Mouse (Mus musculus): ENCODE measurements at regions not wholly inside any gene's neighbourhood (a gene's known extent, or its start where the extent isn't known, plus 50 kb on each side); places are given as distances from the start of the nearest gene placed in this dataset.

DNA sequence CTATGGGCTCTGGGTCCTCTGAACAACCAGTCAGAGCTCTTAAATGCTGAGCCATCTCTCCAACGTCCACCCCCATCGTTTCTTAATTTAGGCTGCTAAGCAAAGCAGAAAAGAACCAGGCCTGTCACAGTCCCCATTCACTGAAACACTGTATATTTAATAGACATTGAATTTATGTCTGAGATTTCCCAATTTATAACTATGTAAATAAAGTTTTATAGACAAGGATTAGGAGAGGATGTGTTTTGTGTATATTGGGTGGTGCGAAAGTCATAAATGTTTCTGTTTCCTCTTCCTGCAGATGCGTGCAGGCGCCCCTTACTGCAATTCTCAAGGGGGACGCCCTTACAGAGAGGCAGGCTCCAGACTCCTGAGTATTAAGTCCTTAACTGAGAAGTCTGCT lies 314.7 kb upstream of the Adgrl2 start:
- 79% methylated on average over 6 of the region's 6 CpGs for WGBS
- Histone ChIP-seq H3K4me3 (no peak overlapping the region), H3K4me1 (peaks cover 56% of the 10 kb centered on the region), H3K36me3 (replicated peaks) (no peaks in the 10 kb centered on the region), H3K9me3 (no peaks in the 10 kb centered on the region), H3K27ac (peak overlapping the region; percentile 40), H3K27me3 (ENCODE audit: poor library complexity, severe bottlenecking) (no peaks in the 10 kb centered on the region)
- no peak for DNase-seq (ENCODE audit: extremely low spot score, low spot score)

DNA sequence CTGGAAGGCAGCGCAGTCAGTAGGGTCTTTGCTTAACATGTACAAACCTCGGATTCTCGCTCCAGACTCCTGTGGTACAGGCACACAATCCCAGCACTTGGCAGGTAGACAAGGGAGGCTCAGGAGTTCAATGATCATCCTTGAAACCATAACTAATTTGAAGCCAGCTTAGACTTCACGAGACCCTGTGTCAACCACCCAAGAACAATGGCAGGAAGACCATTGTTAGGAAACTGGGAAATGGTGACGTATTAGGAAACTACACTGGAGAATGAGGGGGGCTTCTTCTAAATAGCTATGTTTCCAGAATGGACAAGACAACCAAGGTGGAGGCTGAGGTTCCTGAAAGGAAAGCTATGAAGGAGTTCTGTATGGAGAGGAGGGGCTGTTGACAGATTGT lies 313.1 kb upstream of the Adgrl2 start:
- no peak overlapping the region for H3K27ac ChIP-seq
- WGBS: 94% methylated on average over 5 of the region's 5 CpGs
- H3K36me3 ChIP-seq (replicated peaks): no peaks in the 10 kb centered on the region
- no peaks in the 10 kb centered on the region for H3K9me3 ChIP-seq
- no peak overlapping the region for H3K4me3 ChIP-seq
- H3K27me3 ChIP-seq (ENCODE audit: poor library complexity, severe bottlenecking): no peaks in the 10 kb centered on the region
- peaks cover 65% of the 10 kb centered on the region for H3K4me1 ChIP-seq
- no peak for DNase-seq (ENCODE audit: extremely low spot score, low spot score)

DNA sequence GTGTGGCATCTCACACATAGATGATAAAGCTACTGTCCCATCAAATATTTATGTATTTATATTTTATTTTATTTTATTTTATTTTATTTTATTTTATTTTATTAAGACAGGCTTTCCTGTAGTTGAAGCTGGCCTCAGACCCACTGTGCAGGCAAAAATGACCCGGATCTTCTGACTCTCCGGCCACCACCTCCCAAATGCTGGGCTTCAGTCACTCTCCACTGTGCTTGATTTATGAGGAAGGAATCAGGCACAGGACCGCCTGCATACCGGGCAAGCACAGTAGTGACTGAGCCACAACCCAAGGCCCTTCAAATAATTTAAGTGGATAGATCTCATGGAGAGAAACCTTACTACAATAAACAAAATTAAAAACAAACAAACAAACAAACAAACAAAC lies 309.6 kb upstream of the Adgrl2 start:
- H3K4me1 ChIP-seq: peaks cover 60% of the 10 kb centered on the region
- no peak overlapping the region for H3K27ac ChIP-seq
- 91% methylated on average over 4 of the region's 4 CpGs for WGBS
- H3K27me3 ChIP-seq (ENCODE audit: poor library complexity, severe bottlenecking): peaks cover 8% of the 10 kb centered on the region; the same call in 1 of the 2 replicates
- no peaks in the 10 kb centered on the region for H3K9me3 ChIP-seq
- H3K4me3 ChIP-seq: no peak overlapping the region
- DNase-seq (ENCODE audit: extremely low spot score, low spot score): no peak
- no peaks in the 10 kb centered on the region for H3K36me3 ChIP-seq (replicated peaks)

DNA sequence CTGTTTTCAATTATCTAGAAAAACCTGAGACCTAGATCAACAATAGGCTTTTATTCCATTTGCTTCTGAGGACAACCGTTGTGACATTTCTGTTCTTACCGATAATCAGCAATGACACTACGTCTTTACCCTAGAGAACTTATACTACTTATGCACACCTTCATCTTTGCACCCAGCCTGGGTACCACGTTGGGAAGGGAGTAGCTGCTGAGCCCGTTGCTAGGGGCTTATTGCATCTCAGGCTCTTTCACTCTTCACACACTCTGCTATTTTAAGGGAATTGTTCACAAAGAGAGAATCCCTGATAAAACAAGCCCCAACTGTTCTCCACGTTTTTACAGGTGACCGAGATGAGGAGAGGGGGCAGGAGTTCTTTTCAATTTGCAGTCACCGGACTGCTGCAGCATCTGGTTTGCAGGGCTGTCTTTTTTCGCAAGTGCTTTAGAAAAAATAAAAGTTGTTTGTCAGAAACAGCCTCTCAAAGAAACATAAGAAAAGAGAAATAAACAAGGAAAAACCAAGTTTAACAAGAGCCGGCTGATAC lies 306.1 kb upstream of the Adgrl2 start:
- H3K27ac ChIP-seq: peak overlapping the region; percentile 81
- DNase-seq (ENCODE audit: extremely low spot score, low spot score): no peak
- 44% methylated on average over 10 of the region's 10 CpGs for WGBS
- 0 out of 2 replicates have a peak overlapping the region, but pooled peaks have one; percentile 1 for H3K4me3 ChIP-seq
- H3K9me3 ChIP-seq: no peaks in the 10 kb centered on the region
- H3K36me3 ChIP-seq (replicated peaks): no peaks in the 10 kb centered on the region
- H3K27me3 ChIP-seq (ENCODE audit: poor library complexity, severe bottlenecking): peaks cover 18% of the 10 kb centered on the region
- peaks cover 75% of the 10 kb centered on the region for H3K4me1 ChIP-seq

DNA sequence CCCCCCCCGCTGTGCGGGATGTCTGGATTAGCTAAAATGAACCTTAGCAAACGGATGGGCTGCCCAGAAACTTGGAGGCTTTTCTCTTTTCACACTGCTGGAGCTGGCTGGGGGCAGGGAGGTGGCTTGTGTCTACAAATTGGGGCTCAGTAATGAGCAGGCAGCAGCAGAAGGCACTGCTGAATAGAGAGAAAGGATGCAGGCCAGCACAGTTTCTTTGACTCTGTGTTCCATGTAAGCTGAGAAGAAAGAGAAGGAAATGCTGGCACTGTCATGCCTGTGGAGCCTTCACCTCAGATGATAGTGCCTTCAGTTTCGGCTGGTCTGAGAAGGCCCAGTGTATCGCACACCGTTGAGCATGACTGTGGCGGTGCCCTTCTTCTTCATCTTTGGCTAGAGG lies 305.6 kb upstream of the Adgrl2 start:
- no peaks in the 10 kb centered on the region for H3K36me3 ChIP-seq (replicated peaks)
- no peaks in the 10 kb centered on the region for H3K9me3 ChIP-seq
- DNase-seq (ENCODE audit: extremely low spot score, low spot score): peak; percentile 78
- peaks cover 81% of the 10 kb centered on the region for H3K4me1 ChIP-seq
- peak overlapping the region; percentile 81 for H3K27ac ChIP-seq
- WGBS: 26% methylated on average over 6 of the region's 7 CpGs
- H3K27me3 ChIP-seq (ENCODE audit: poor library complexity, severe bottlenecking): peaks cover 21% of the 10 kb centered on the region
- H3K4me3 ChIP-seq: 0 out of 2 replicates have a peak overlapping the region, but pooled peaks have one; percentile 1

DNA sequence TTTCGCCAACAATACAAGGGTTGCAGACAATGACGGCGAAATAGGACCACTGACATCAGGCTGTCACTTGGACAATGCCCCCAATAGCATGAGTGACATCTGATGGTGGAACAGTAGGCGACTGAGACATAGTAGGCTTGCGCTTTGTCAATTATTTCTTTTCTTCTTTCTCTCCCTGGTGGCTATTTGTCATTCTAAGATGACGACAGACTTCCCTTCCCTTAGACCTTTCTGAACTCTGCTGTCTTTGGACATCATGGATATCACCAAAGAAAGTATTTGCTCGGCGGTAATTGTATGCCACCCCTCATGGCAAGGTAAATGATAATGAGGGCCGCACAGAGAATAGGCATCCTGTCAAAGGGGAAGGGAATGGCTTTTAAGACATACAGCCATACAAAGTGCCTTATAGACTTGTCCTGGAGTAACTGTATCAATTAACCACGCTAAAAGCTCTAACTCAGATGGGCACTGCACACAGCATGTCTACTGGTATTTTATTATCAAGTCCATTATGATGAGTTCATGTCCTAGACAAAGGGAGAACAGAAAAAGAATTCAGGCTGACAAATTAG lies 305.0 kb upstream of the Adgrl2 start:
- DNase-seq (ENCODE audit: extremely low spot score, low spot score): peak; percentile 42
- Histone ChIP-seq H3K4me1 (peaks cover 83% of the 10 kb centered on the region), H3K27ac (peak overlapping the region; percentile 81; the same call in 1 of the 2 replicates), H3K9me3 (no peaks in the 10 kb centered on the region), H3K36me3 (replicated peaks) (no peaks in the 10 kb centered on the region), H3K4me3 (no peak overlapping the region), H3K27me3 (ENCODE audit: poor library complexity, severe bottlenecking) (peaks cover 27% of the 10 kb centered on the region)
- WGBS: 39% methylated on average over 10 of the region's 10 CpGs

DNA sequence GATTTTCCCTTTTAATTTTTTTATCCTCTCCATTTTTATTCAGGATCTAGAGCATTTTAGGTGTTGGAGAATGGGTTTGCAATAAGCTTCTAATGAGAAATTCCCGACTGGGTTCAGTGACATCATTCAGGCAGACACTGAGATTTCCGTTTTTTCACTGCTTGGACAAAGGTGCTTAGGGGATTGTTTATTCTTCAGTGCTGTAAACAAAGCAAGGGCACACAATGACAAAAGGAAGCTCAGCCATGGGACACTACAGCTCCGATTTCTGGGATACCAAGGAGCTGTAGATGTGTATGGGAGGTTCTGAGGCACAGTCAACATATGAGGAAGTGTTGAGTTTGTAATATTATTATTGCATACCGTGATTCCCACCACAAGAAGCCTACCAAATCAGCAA lies 304.1 kb upstream of the Adgrl2 start:
- Histone ChIP-seq H3K27me3 (ENCODE audit: poor library complexity, severe bottlenecking) (peaks cover 30% of the 10 kb centered on the region), H3K27ac (no peak overlapping the region), H3K4me1 (peaks cover 86% of the 10 kb centered on the region), H3K36me3 (replicated peaks) (no peaks in the 10 kb centered on the region), H3K9me3 (no peaks in the 10 kb centered on the region), H3K4me3 (no peak overlapping the region)
- DNase-seq (ENCODE audit: extremely low spot score, low spot score): no peak
- WGBS: 60% methylated on average over 4 of the region's 4 CpGs

DNA sequence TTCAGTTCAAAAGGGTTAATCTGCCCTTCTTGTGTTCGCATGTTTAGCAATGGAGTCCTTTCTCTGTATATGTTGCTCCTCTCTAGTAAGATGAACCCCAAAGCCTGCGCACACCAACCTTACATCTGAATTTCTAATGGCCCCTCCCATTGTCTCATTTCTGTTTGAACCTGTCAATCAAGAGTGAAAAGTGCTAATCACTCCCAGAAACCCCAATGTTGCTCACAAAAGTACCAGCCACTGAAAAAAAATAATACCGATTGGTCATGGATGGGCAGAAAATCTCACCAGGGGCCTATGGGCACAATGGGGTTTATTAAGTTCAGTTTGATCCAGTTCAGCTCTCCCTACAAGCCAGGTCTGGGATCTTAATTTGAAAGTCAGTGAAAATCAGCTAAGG lies 302.1 kb upstream of the Adgrl2 start:
- peaks cover 76% of the 10 kb centered on the region for H3K4me1 ChIP-seq
- H3K27me3 ChIP-seq (ENCODE audit: poor library complexity, severe bottlenecking): peaks cover 38% of the 10 kb centered on the region
- 27% methylated on average over 3 of the region's 3 CpGs for WGBS
- H3K27ac ChIP-seq: no peak overlapping the region
- no peak overlapping the region for H3K4me3 ChIP-seq
- H3K36me3 ChIP-seq (replicated peaks): no peaks in the 10 kb centered on the region
- H3K9me3 ChIP-seq: no peaks in the 10 kb centered on the region
- no peak for DNase-seq (ENCODE audit: extremely low spot score, low spot score)

DNA sequence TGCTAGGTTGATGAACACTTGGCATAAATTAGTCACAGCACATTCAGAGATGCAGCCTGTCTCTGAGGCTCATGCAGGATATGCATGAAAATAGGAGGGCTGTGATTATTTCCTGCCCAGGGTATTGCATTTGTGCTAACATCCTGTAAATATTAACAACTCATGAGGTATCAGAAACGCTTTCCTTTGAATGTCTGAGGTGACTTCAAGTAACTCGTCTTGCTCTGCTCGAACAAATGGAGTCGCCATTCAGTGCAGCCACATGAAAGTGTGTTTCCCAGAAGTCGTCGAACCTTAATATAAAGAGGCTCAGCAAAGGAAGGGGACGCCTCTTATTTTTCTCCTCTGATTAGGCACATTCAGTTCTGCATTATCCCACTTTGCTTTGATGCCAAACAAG lies 301.1 kb upstream of the Adgrl2 start:
- Histone ChIP-seq H3K27me3 (ENCODE audit: poor library complexity, severe bottlenecking) (peaks cover 35% of the 10 kb centered on the region), H3K27ac (peak overlapping the region; percentile 9; the same call in 1 of the 2 replicates), H3K4me1 (peaks cover 66% of the 10 kb centered on the region), H3K4me3 (no peak overlapping the region), H3K9me3 (no peaks in the 10 kb centered on the region), H3K36me3 (replicated peaks) (no peaks in the 10 kb centered on the region)
- 26% methylated on average over 7 of the region's 7 CpGs for WGBS
- no peak for DNase-seq (ENCODE audit: extremely low spot score, low spot score)

DNA sequence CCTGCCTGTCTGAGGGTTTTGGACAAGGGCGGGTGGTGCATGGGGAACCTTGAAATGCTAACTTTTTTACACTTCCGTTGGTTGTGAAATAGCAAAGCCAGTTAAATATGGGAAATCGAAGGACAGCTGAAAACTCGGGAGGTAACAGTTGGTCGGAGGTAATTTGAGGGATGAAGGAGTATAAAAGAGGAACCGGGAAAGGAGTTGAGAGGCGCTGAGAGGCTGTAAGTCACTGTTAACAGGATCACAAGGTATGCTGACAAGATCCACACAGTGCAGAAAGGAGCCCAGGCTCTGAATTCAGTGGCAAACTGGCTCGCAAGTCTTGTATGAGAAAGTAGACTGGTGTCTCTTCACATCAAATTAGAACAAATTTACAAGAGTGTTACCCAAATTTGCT lies 299.9 kb upstream of the Adgrl2 start:
- no peak for DNase-seq (ENCODE audit: extremely low spot score, low spot score)
- Histone ChIP-seq H3K27ac (no peak overlapping the region), H3K36me3 (replicated peaks) (no peaks in the 10 kb centered on the region), H3K4me1 (peaks cover 53% of the 10 kb centered on the region), H3K9me3 (no peaks in the 10 kb centered on the region), H3K27me3 (ENCODE audit: poor library complexity, severe bottlenecking) (peaks cover 35% of the 10 kb centered on the region), H3K4me3 (no peak overlapping the region)
- WGBS: 83% methylated on average over 8 of the region's 8 CpGs

DNA sequence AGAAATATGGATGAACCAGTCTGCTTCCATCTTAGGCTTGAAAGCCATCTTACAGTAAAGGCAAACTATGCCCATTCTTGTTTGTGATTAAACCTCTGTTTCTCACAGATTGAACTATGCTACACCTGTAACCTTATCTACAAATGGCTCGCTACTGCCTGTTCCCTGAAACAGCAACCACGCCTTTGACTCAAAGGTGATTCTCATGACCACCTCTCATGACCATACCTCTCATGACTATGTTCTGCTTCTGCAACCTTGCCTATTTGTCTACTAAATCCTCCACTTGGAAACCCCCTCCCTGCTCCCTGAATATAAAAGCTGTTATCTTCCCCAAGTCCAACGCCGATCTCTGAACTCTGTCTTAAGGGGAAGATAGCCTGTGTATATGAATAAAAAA lies 296.7 kb upstream of the Adgrl2 start:
- H3K27me3 ChIP-seq (ENCODE audit: poor library complexity, severe bottlenecking): peaks cover 31% of the 10 kb centered on the region
- no peaks in the 10 kb centered on the region for H3K9me3 ChIP-seq
- H3K4me3 ChIP-seq: no peak overlapping the region
- no peak overlapping the region for H3K27ac ChIP-seq
- WGBS: 94% methylated on average over 4 of the region's 4 CpGs
- no peak for DNase-seq (ENCODE audit: extremely low spot score, low spot score)
- no peaks in the 10 kb centered on the region for H3K36me3 ChIP-seq (replicated peaks)
- peaks cover 38% of the 10 kb centered on the region for H3K4me1 ChIP-seq

DNA sequence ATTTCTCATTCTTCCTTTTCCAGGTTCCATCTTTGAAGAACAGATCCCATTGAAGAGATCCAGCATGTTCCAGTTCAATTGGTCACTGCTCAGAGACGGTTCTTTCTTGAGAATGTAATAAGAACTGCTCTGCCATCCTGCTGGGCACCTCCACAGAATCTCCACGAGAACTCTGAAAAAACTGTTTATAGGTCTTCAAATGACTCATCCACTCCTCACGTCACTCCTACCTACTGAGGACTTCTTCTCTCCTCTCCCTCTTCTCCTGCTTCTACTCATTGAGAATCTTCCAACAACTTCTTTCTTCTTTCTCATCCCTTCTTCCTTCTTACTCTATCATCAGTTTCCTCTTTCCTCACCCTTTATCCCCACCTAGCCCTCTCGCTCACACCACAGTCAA lies 294.6 kb upstream of the Adgrl2 start:
- DNase-seq (ENCODE audit: extremely low spot score, low spot score): no peak
- H3K27me3 ChIP-seq (ENCODE audit: poor library complexity, severe bottlenecking): peaks cover 22% of the 10 kb centered on the region
- H3K9me3 ChIP-seq: no peaks in the 10 kb centered on the region
- no peaks in the 10 kb centered on the region for H3K36me3 ChIP-seq (replicated peaks)
- no peak overlapping the region for H3K4me3 ChIP-seq
- no peak overlapping the region for H3K27ac ChIP-seq
- peaks cover 27% of the 10 kb centered on the region for H3K4me1 ChIP-seq
- 87% methylated on average over 4 of the region's 4 CpGs for WGBS

DNA sequence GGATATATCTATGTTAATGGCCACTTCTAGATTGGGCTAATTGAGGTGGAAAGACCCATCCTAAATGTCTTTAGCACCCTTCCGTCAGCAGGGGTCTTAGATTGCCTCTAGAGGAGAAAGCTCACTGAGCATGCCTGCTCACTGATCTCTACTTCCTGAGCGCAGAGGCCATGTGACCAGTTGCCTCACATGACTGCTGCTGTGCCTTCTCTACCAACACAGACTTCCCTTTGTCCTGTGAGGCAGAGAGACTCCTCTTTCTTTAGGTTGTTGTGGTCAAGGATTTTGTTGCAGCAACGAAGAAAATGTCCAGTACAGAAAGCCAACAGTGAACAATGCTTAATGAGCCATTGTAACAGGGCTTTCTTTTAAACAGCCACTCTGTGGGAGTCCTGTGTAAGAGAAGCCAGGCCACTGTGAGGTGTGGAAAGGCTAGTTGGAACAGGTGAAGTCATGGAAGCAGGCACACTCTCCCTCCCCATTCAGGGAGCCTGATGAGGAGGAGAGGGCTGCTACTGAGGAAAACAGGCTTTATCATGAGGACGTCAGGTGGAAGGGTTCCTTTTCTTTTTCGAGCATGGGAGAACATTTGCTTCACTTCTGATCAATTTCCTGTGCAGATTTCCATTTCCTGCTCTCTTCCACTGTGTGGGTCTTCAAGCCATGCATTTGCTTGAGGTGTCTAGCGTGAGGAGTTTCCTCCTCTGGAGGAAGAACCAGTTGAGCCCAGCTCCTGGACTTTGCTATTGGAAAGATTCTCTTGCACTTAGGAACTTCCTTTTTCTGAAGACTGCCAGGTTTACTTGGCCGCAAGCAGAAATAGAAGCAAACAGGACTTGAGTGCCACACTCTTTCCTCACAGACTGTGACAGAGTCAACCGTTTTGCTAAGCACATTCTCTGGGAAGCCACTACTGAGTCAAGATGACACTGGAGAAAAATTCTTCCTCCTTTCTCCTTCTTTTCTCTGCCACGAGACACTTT lies 290.7 kb upstream of the Adgrl2 start:
- Histone ChIP-seq H3K4me1 (peaks cover 36% of the 10 kb centered on the region), H3K36me3 (replicated peaks) (no peaks in the 10 kb centered on the region), H3K27ac (0 out of 2 replicates have a peak overlapping the region, but pooled peaks have one; percentile 35), H3K27me3 (ENCODE audit: poor library complexity, severe bottlenecking) (peaks cover 10% of the 10 kb centered on the region), H3K4me3 (no peak overlapping the region), H3K9me3 (no peaks in the 10 kb centered on the region)
- no peak for DNase-seq (ENCODE audit: extremely low spot score, low spot score)
- 85% methylated on average over 9 of the region's 9 CpGs for WGBS
